Mouse (Mus musculus): Measurements from ENCODE around the gene AB124611. TPM values are rescaled to one million over a fixed set of nuclear protein-coding genes. Genes with fewer than 3 reads are reported as not detected.
"Not testable (repeated sequence)": the region's sequence is repeated elsewhere in the genome, so short reads cannot be mapped to it uniquely, and the experiment has no call there.

The AB124611 gene
- polyA plus RNA-seq (2015; fragmentation: Nextera tagmentation; extraction: Ambion mirVana): 2.5 and 3.1 TPM in 2 replicates

- Histone ChIP-seq H3K27me3 (no peaks in the 10 kb centered on the region), H3K9me3 (no peaks in the 10 kb centered on the region), H3K4me1 (replicated peaks) (no peaks in the 10 kb centered on the region), H3K4me2 (no peak within 1 kb of the TSS), H3K4me3 (no peak within 1 kb of the TSS), H3K36me3 (no peaks in the 10 kb centered on the region), H3K9ac (no peak within 1 kb of the TSS), H3K27ac (replicated peaks) (no peak within 1 kb of the TSS)
- 72% methylated on average over 14 of the region's 14 CpGs for WGBS
- ATAC-seq (ENCODE audit: low FRiP score, low read depth): no peak
These were observed at the start of gene AB124611 for GRCm38 (mm10) chr9:21525937-21526633. Gene AB124611 (plus strand): TSS chr9:21526176.

DNA sequence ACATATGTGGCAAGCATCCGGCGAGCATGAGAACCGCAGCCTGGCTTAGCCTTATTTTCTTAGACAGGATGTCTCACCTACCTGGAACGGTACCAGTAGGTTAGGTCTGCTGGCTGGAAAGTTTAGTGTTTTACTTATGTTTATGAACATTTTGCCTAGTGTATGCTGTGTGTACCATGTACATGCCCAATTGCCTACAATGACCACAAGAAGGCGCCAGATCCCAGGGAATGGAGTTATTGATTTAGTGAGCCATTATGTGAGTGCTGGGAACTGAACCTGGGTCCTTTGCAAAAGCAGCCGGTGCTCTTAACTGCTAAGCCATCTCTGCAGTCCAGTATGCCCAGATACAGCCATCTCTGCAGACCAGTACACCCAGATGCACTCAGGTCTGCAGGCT is 48.3 kb upstream of the AB124611 start:
- ATAC-seq (ENCODE audit: low FRiP score, low read depth): no peak
- 99% methylated on average over 6 of the region's 6 CpGs for WGBS
- no peaks in the 10 kb centered on the region for H3K4me1 ChIP-seq (replicated peaks)
- H3K4me2 ChIP-seq: no peak overlapping the region
- no peak overlapping the region for H3K4me3 ChIP-seq
- H3K9ac ChIP-seq: no peak overlapping the region
- no peaks in the 10 kb centered on the region for H3K27me3 ChIP-seq
- peaks cover 82% of the 10 kb centered on the region for H3K36me3 ChIP-seq
- no peaks in the 10 kb centered on the region for H3K9me3 ChIP-seq
- H3K27ac ChIP-seq (replicated peaks): no peak overlapping the region

DNA sequence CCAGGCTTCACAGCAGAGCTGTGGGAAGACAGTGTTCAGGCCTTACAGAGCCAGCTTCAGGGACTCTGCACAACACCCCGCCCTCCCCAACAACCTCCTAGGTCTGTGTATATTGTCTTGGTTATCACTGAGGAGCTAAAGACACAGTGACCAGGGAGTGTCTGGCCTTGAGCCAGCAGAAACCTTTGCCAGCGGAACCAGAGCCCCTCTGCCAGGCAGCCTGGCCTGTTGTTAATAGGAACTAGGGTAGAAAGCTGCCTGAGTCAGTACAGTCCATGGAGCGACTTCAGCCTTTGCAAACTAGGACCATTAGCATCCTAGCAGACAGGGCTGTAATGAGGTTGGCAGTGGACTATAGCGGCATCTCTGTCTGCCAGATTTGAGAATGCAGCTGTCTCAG is 41.9 kb upstream of the AB124611 start:
- Histone ChIP-seq H3K27ac (replicated peaks) (no peak overlapping the region), H3K27me3 (no peaks in the 10 kb centered on the region), H3K4me3 (no peak overlapping the region), H3K4me1 (replicated peaks) (no peaks in the 10 kb centered on the region), H3K4me2 (no peak overlapping the region), H3K9ac (no peak overlapping the region), H3K36me3 (peaks cover 50% of the 10 kb centered on the region), H3K9me3 (no peaks in the 10 kb centered on the region)
- 0 out of 2 replicates have a peak, but pooled peaks have one; percentile 6 for ATAC-seq (ENCODE audit: low FRiP score, low read depth)
- 79% methylated on average over 4 of the region's 4 CpGs for WGBS

DNA sequence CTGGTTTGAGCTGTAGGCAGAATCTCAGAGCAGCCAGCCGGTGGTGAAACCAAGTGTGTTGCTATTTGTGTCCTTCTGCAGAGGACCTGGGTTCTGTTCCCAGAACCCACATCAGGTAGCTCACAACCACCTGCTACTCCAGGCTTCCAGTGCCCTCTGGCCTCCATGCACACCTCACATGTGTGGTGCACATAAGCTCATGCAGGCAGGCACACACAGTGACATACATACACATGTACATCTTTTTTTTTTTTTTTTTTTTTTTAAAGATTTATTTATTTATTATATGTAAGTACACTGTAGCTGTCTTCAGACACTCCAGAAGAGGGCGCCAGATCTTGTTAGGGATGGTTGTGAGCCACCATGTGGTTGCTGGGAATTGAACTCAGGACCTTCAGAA is 37.7 kb upstream of the AB124611 start:
- not testable (repeated sequence) for H3K4me1 ChIP-seq (replicated peaks); H3K9ac ChIP-seq; H3K27ac ChIP-seq (replicated peaks); H3K9me3 ChIP-seq; ATAC-seq (ENCODE audit: low FRiP score, low read depth); H3K4me2 ChIP-seq; H3K27me3 ChIP-seq; H3K4me3 ChIP-seq
- H3K36me3 ChIP-seq: peaks cover 41% of the 10 kb centered on the region
- WGBS: 96% methylated on average over 1 of the region's 2 CpGs

GRCm38 (mm10) chr9:21490696-21491095 is 35.3 kb upstream of the AB124611 start:
- Histone ChIP-seq H3K36me3 (peaks cover 34% of the 10 kb centered on the region), H3K9ac (no peak overlapping the region)
- WGBS: 95% methylated on average over 9 of the region's 9 CpGs

GRCm38 (mm10) chr9:21493907-21494306 is 32.1 kb upstream of the AB124611 start:
- no peak overlapping the region for H3K9ac ChIP-seq
- H3K4me1 ChIP-seq (replicated peaks): no peaks in the 10 kb centered on the region
- 41% methylated on average over 2 of the region's 2 CpGs for WGBS
- H3K4me2 ChIP-seq: no peak overlapping the region
- H3K27me3 ChIP-seq: no peaks in the 10 kb centered on the region
- no peak overlapping the region for H3K4me3 ChIP-seq
- peaks cover 25% of the 10 kb centered on the region for H3K36me3 ChIP-seq
- H3K9me3 ChIP-seq: no peaks in the 10 kb centered on the region
- H3K27ac ChIP-seq (replicated peaks): no peak overlapping the region
- no peak for ATAC-seq (ENCODE audit: low FRiP score, low read depth)

More at GRCm38 (mm10) chr9:21490696-21491095, 35.3 kb upstream of the AB124611 start:
- H3K4me2 ChIP-seq: no peak overlapping the region
- H3K4me1 ChIP-seq (replicated peaks): no peaks in the 10 kb centered on the region
- no peak for ATAC-seq (ENCODE audit: low FRiP score, low read depth)
- H3K27ac ChIP-seq (replicated peaks): no peak overlapping the region
- H3K9me3 ChIP-seq: no peaks in the 10 kb centered on the region
- H3K27me3 ChIP-seq: no peaks in the 10 kb centered on the region
- H3K4me3 ChIP-seq: no peak overlapping the region

DNA sequence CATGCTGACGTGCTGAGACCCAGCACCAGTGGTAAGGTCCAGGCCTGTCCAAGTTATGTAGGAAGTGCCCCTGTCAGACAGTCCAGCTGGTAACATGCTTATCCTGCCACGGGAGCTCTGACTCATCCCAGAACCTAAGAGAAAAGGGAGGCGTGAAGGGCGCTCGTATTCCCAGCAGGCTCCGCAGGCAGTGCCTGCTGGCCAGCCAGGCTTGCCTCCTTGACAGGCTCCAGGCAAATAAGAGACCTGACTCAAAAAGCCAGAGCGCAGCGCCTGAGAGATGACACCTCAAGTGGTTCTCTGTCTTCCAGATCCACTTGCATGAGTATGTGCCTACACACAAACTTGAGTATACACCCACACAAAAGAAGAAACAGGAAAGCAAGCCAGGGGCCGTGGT is 31.2 kb upstream of the AB124611 start:
- H3K4me3 ChIP-seq: no peak overlapping the region
- H3K36me3 ChIP-seq: peaks cover 27% of the 10 kb centered on the region
- H3K27ac ChIP-seq (replicated peaks): no peak overlapping the region
- 87% methylated on average over 9 of the region's 9 CpGs for WGBS
- H3K9me3 ChIP-seq: no peaks in the 10 kb centered on the region
- no peak for ATAC-seq (ENCODE audit: low FRiP score, low read depth)
- no peak overlapping the region for H3K9ac ChIP-seq
- no peak overlapping the region for H3K4me2 ChIP-seq
- H3K4me1 ChIP-seq (replicated peaks): no peaks in the 10 kb centered on the region
- H3K27me3 ChIP-seq: no peaks in the 10 kb centered on the region

- peaks cover 20% of the 10 kb centered on the region for H3K36me3 ChIP-seq
- no peak overlapping the region for H3K4me3 ChIP-seq
- no peak overlapping the region for H3K9ac ChIP-seq
- H3K27me3 ChIP-seq: no peaks in the 10 kb centered on the region
- no peak overlapping the region for H3K27ac ChIP-seq (replicated peaks)
- WGBS: 85% methylated on average over 19 of the region's 19 CpGs
- no peaks in the 10 kb centered on the region for H3K4me1 ChIP-seq (replicated peaks)
- ATAC-seq (ENCODE audit: low FRiP score, low read depth): no peak
- no peaks in the 10 kb centered on the region for H3K9me3 ChIP-seq
- H3K4me2 ChIP-seq: no peak overlapping the region
These were observed 29.5 kb upstream of the AB124611 start for GRCm38 (mm10) chr9:21496308-21497049.

- no peak for ATAC-seq (ENCODE audit: low FRiP score, low read depth)
- Histone ChIP-seq H3K4me3 (no peak overlapping the region), H3K4me1 (replicated peaks) (no peaks in the 10 kb centered on the region), H3K9me3 (no peaks in the 10 kb centered on the region), H3K36me3 (peaks cover 16% of the 10 kb centered on the region), H3K9ac (no peak overlapping the region), H3K27ac (replicated peaks) (no peak overlapping the region), H3K27me3 (no peaks in the 10 kb centered on the region), H3K4me2 (no peak overlapping the region)
- 96% methylated on average over 16 of the region's 16 CpGs for WGBS
These were observed 28.9 kb upstream of the AB124611 start for GRCm38 (mm10) chr9:21497050-21497542.

DNA sequence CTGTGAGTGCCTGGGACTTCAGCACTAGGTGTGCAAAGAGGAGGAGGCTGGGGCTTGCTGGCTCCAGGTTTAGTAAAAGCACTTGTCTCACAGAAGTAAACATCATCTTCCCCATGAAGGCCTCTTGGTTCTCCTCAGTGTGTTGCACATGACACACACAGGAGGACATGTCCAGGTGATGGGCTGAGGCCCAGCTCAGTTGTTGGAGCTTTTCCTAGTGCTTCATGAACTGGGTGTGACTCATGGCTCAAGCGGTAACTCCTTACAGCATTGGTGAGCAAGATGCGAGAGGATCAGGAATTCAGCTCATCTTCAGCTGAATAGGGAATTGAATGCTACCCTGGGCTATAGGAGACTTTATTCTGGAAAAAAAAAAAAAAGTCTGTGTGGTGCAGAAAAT is 28.3 kb upstream of the AB124611 start:
- Histone ChIP-seq H3K36me3 (peaks cover 21% of the 10 kb centered on the region), H3K4me3 (no peak overlapping the region), H3K4me2 (no peak overlapping the region), H3K9me3 (no peaks in the 10 kb centered on the region), H3K27ac (replicated peaks) (no peak overlapping the region), H3K4me1 (replicated peaks) (no peaks in the 10 kb centered on the region), H3K9ac (no peak overlapping the region), H3K27me3 (no peaks in the 10 kb centered on the region)
- 94% methylated on average over 2 of the region's 2 CpGs for WGBS
- ATAC-seq (ENCODE audit: low FRiP score, low read depth): no peak

DNA sequence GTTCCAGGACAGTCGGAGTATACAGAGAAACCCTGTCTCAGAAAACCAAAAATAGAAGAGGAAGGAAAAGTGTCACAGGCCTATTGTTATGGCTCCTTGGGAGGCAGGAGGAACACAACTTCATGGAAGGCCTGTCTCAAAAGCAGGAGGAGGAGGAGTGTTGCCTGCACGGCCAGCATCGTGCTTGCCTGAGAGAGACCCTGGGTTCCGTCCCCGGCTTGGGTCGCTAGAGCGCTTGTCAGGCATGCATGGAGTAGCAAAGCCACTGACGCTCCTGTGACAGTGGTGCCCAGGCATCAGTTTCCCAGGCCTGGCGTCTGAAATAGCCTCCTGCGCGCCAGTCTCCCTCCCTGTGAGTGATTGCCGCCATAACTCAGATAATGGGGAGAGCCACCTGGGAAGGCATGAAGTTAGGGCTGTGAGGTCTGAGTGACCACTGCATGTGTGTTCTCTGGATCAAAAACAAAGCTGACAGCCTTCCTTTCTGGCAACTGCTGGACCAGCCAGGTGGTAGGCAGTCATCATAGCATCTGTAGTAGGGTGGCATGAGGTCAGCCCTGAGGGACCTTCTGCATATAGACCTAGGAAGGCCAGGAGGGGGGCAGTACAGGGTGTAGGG is 27.6 kb upstream of the AB124611 start:
- WGBS: 93% methylated on average over 12 of the region's 12 CpGs
- Histone ChIP-seq H3K9ac (no peak overlapping the region), H3K9me3 (no peaks in the 10 kb centered on the region), H3K27ac (replicated peaks) (no peak overlapping the region), H3K4me1 (replicated peaks) (no peaks in the 10 kb centered on the region), H3K36me3 (peaks cover 24% of the 10 kb centered on the region), H3K4me2 (no peak overlapping the region), H3K27me3 (no peaks in the 10 kb centered on the region), H3K4me3 (no peak overlapping the region)
- no peak for ATAC-seq (ENCODE audit: low FRiP score, low read depth)

DNA sequence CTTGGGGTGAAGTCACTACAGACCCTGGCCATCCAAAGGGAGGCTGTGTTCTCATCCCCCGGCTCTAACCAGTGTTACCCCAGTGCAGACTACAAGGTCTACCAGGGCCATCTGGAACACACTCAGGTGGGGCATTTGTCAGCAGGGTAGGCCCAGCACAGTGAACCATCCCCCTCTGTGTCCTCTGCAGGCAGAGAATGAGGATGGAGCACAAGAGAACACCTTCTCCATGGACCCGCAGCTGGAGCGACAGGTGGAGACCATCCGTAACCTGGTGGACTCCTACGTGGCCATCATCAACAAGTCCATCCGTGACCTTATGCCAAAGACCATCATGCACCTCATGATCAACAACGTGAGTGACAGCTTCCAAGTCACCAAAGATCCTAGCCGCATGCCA is 22.6 kb upstream of the AB124611 start:
- Histone ChIP-seq H3K9me3 (no peaks in the 10 kb centered on the region), H3K4me3 (no peak overlapping the region), H3K36me3 (peaks cover 54% of the 10 kb centered on the region), H3K27ac (replicated peaks) (no peak overlapping the region), H3K27me3 (no peaks in the 10 kb centered on the region), H3K9ac (no peak overlapping the region), H3K4me1 (replicated peaks) (no peaks in the 10 kb centered on the region), H3K4me2 (no peak overlapping the region)
- ATAC-seq (ENCODE audit: low FRiP score, low read depth): no peak
- WGBS: 95% methylated on average over 8 of the region's 8 CpGs
